Mouse (Mus musculus) ES-E14 (cell line): ENCODE data around the gene Rbp7.

Source experiments
- CHD2 ChIP-seq: IDR thresholded peaks from 2 replicates; pipeline ENCODE4 v1.6.1; 2014; ENCODE audit warnings: mild to moderate bottlenecking, low read depth, low read length, inconsistent platforms
- HCFC1 ChIP-seq: IDR thresholded peaks from 2 replicates; pipeline ENCODE4 v1.6.1; 2012; ENCODE audit warnings: low read length, inconsistent platforms, borderline replicate concordance; ENCODE audit not compliant: insufficient read depth
- MAFK ChIP-seq: IDR thresholded peaks from 2 replicates; pipeline ENCODE4 v1.6.1; 2014; ENCODE audit warnings: mild to moderate bottlenecking, low read depth, low read length, inconsistent platforms; ENCODE audit not compliant: insufficient read depth
- ZNF384 ChIP-seq: IDR thresholded peaks from 2 replicates; pipeline ENCODE4 v1.6.1; 2012; ENCODE audit warnings: low read depth, low read length, inconsistent platforms

DNA sequence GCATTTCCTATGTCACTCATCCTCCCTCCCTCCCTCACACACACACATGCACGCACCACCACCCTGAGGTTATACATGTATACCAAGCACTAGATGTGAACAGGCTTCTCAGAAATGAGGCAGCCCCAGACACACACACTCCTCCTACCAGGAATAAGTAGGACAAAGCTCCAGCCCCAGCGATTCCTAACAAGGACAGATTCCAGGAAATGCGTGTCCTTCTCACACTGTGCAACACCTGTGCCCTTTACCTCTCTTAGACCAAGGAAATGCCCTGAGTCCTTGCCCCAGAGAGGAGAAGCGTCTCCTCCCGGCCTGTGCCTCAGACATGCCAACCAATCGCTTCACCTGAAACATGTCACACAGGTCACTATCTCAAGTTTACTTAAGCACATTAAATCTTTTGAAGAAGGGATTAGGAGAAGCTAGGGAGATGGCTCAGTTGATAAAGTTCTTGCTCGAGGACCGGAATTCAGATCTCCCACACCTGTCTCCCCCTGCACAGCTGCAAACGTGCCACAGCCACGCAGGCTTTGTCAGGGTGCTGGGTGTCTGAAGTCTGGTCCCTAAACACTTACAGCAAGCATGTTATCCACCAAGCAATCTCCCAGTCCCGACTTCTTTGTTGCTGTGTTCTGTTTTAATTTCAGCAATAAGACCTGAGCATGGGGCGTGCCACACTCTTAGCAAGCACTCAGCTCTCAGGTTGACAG lies 53.7 kb downstream of the Rbp7 start:
- no peak for TF ChIP-seq MAFK
- TF ChIP-seq CHD2, result no peak
- no peak for TF ChIP-seq ZNF384
- no peak for TF ChIP-seq HCFC1
